15 mouse cellular contexts compared by ENCODE assay signal in genomic region chr2:76820472-76820871, GRCm38 (mm10).
"Had no signal": no experiment of that assay in that cellular context is flagged by ENCODE, and none has a peak within 500 bp of the region (broad histone marks: within the 10 kb centered on the region; RNA-seq: fewer than 3 reads in every experiment).

No protein-coding gene starts in this region.

- H3K4me3 ChIP-seq: liver, embryonic 13.5 days; midbrain, embryonic 15.5 days; myocyte; neural tube, embryonic 13.5 days; stomach, embryonic 15.5 days had no signal

- H3K36me3 ChIP-seq: liver, embryonic 13.5 days; midbrain, embryonic 15.5 days; neural tube, embryonic 13.5 days; stomach, embryonic 15.5 days had no signal

- H3K9ac ChIP-seq: liver, embryonic 13.5 days; midbrain, embryonic 15.5 days; neural tube, embryonic 13.5 days; stomach, embryonic 15.5 days had no signal

- ATAC-seq: midbrain, embryonic 15.5 days had no signal

- H3K9me3 ChIP-seq: liver, embryonic 13.5 days; midbrain, embryonic 15.5 days; neural tube, embryonic 13.5 days; stomach, embryonic 15.5 days had no signal

- H3K27me3 ChIP-seq: liver, embryonic 13.5 days; midbrain, embryonic 15.5 days; neural tube, embryonic 13.5 days; stomach, embryonic 15.5 days had no signal

- DNase-seq: kidney, postnatal 14 days; kidney, postnatal 4 days; liver, embryonic 13.5 days; lung, adult 2 months; lung, postnatal 14 days; lung, postnatal 4 days; retina, postnatal 1 day; right cerebral cortex, postnatal 25 days; spleen, adult 18-20 months; thymus, postnatal 4 days had no signal

- H3K27ac ChIP-seq: liver, embryonic 13.5 days; midbrain, embryonic 15.5 days; neural tube, embryonic 13.5 days; stomach, embryonic 15.5 days had no signal

- H3K4me1 ChIP-seq: liver, embryonic 13.5 days; midbrain, embryonic 15.5 days; neural tube, embryonic 13.5 days; stomach, embryonic 15.5 days had no signal

- H3K4me2 ChIP-seq: liver, embryonic 13.5 days; midbrain, embryonic 11.5 days; midbrain, embryonic 15.5 days; neural tube, embryonic 13.5 days; stomach, embryonic 15.5 days had no signal
